7 mouse cellular contexts compared by ENCODE assay signal in the genomic region with DNA sequence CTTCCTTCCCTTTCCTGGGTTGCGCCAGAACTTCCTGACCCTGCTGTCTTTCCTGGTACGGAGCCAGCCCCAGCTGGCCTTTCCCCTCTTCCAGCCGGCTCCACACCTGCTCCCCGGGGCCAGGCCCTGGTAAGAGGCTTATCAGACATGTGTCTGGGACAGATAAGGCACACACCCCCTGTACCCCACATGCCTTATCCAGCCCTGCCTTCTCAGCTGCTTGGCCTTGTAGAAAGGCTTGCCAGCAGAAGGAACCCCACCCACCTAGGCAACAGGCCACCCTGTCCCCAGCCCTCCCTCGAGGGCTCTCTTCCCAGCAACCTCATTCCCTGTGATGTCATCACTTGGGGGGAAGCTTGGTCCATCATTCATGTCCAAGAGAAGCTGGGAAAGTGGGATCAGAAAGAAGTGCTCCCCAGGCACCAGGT. TPM values are rescaled to one million over a fixed set of nuclear protein-coding genes. Genes with fewer than 3 reads are reported as not detected.
A peak's percentile ranks its signal among the peaks of the same experiment; 100 is the strongest.
DNase-seq lines count a peak whose midpoint lies in the region; ATAC-seq and TF ChIP-seq lines count a peak whose summit lies in the region.

No protein-coding gene starts in this region.

- no peak for TF ChIP-seq CTCF in bone marrow, adult 2 months (IDR thresholded peaks at IDR 0.05; ENCODE audit: control insufficient read depth, insufficient read depth, low read length)

- H3K4me1 ChIP-seq in bone marrow, adult 2 months (ENCODE audit: control insufficient read depth, insufficient read depth, low read length), result peaks cover 9% of the 10 kb centered on the region
- H3K4me1 ChIP-seq in erythroblast, embryonic 14.5 days (ENCODE audit: control insufficient read depth), result peaks cover 72% of the 10 kb centered on the region

- intact Hi-C loops in heart, postnatal 14 days (cut with DNase I), result loop anchor here (2.0 kb wide), 2 partner anchors 29 to 37 kb away; no protein-coding TSS in a partner anchor

- WGBS in bone marrow, adult 2 months, result 25% methylated on average over 5 of the region's 5 CpGs

- H3K27me3 ChIP-seq in erythroblast, embryonic 14.5 days (ENCODE audit: control insufficient read depth), result peaks cover 41% of the 10 kb centered on the region

- peak overlapping the region; percentile 54 for H3K27ac ChIP-seq in bone marrow, adult 2 months (ENCODE audit: control insufficient read depth, insufficient read depth, low read depth, low read length, poor library complexity)

- TF ChIP-seq POLR2A in bone marrow, adult 2 months (IDR thresholded peaks at IDR 0.05; ENCODE audit: borderline replicate concordance, control insufficient read depth, low read depth, low read length), result no peak

- ATAC-seq in megakaryocyte progenitor cell, adult 5-6 weeks (replicated peaks; ENCODE audit: poor library complexity), result peak; percentile 81

- DNase-seq in heart, postnatal 14 days, result peak; percentile 77 to 84
- DNase-seq in kidney, postnatal 4 days, result peak; percentile 41 to 60
- DNase-seq in testis, postnatal 10 days (ENCODE audit: low spot score), result peak; percentile 78
- no peak for DNase-seq in left cerebral cortex, adult 9 months (ENCODE audit: low spot score in 2 of 2)

- H3K36me3 ChIP-seq in erythroblast, embryonic 14.5 days (ENCODE audit: control insufficient read depth), result peaks cover 19% of the 10 kb centered on the region

- H3K4me3 ChIP-seq in bone marrow, adult 2 months (replicated peaks; ENCODE audit: control insufficient read depth, low read depth, low read length), result peak overlapping the region; percentile 11
- peak overlapping the region; percentile 61 for H3K4me3 ChIP-seq in erythroblast, embryonic 14.5 days (replicated peaks)

- no peaks in the 10 kb centered on the region for H3K9me3 ChIP-seq in erythroblast, embryonic 14.5 days (ENCODE audit: control insufficient read depth, low read length)

RNA-seq across cellular contexts. Expression of gene Slc6a9, which starts 4.2 kb away (rescaled TPM):
- 87.0 and 92.4 TPM in 2 replicates for polyA plus RNA-seq in bone marrow, adult 2 months (2011; ENCODE audit: insufficient read depth, insufficient read length, low replicate concordance, missing spikeins)
- 82.3 and 94.8 TPM in 2 replicates for polyA plus RNA-seq in erythroblast, embryonic 14.5 days (2012)
- total RNA-seq in heart, postnatal 14 days (2021), result 1 to 10 TPM; 2.6 to 4.1 TPM
- total RNA-seq in megakaryocyte progenitor cell, adult 5-6 weeks (2015), result 0.05 TPM in 1 of 2 replicates, not detected in the other
- total RNA-seq in megakaryocyte progenitor cell, adult 5-6 weeks (2017), result 0.21 and 2.6 TPM in 2 replicates

RNA-seq across cellular contexts. Expression of gene Ccdc24, which starts 42.2 kb away (rescaled TPM):
- 1.1 TPM in 1 of 2 replicates, not detected in the other for polyA plus RNA-seq in bone marrow, adult 2 months (2011; ENCODE audit: insufficient read depth, insufficient read length, low replicate concordance, missing spikeins)
- 0.06 and 0.07 TPM in 2 replicates for polyA plus RNA-seq in erythroblast, embryonic 14.5 days (2012)
- total RNA-seq in heart, postnatal 14 days (2021), result under 1 TPM; 0.39 to 0.45 TPM
- not detected in 2 replicates for total RNA-seq in megakaryocyte progenitor cell, adult 5-6 weeks (2015)
- not detected in 2 replicates for total RNA-seq in megakaryocyte progenitor cell, adult 5-6 weeks (2017)

RNA-seq across cellular contexts. Expression of gene B4galt2, which starts 53.1 kb away (rescaled TPM):
- polyA plus RNA-seq in bone marrow, adult 2 months (2011; ENCODE audit: insufficient read depth, insufficient read length, low replicate concordance, missing spikeins), result 1.6 and 2.4 TPM in 2 replicates
- polyA plus RNA-seq in erythroblast, embryonic 14.5 days (2012), result 0.23 and 0.25 TPM in 2 replicates
- 1 to 10 TPM; 7.5 to 8.0 TPM for total RNA-seq in heart, postnatal 14 days (2021)
- 0.54 TPM in 2 replicates for total RNA-seq in megakaryocyte progenitor cell, adult 5-6 weeks (2015)
- not detected in 2 replicates for total RNA-seq in megakaryocyte progenitor cell, adult 5-6 weeks (2017)

RNA-seq across cellular contexts. Expression of gene Atp6v0b, which starts 57.0 kb away (rescaled TPM):
- 227 and 442 TPM in 2 replicates for polyA plus RNA-seq in bone marrow, adult 2 months (2011; ENCODE audit: insufficient read depth, insufficient read length, low replicate concordance, missing spikeins)
- 37.5 and 76.2 TPM in 2 replicates for polyA plus RNA-seq in erythroblast, embryonic 14.5 days (2012)
- 100 to 1,000 TPM; 128 to 129 TPM for total RNA-seq in heart, postnatal 14 days (2021)
- 308 and 311 TPM in 2 replicates for total RNA-seq in megakaryocyte progenitor cell, adult 5-6 weeks (2015)
- total RNA-seq in megakaryocyte progenitor cell, adult 5-6 weeks (2017), result 105 and 150 TPM in 2 replicates

Comparison
In these comparisons a context has a peak if more than half of its experiments do, and no peak if none do; other contexts are left out.
1. DNase-seq: peak in heart, postnatal 14 days (2 of 2), kidney, postnatal 4 days (2 of 2) and testis, postnatal 10 days (single experiment); none in left cerebral cortex, adult 9 months (0 of 2).
2. RNA of gene B4galt2, which starts 53.1 kb away (total RNA-seq): 7.5 to 8.0 TPM in heart, postnatal 14 days; 0.54 TPM in megakaryocyte progenitor cell, adult 5-6 weeks; every median in the first group is over 4 times any median in the second.